Mouse (Mus musculus) spleen, postnatal 36 days (tissue): ENCODE measurements around the gene Cav3.

Experiments used
- DNase-seq, 2 experiments: peaks; one replicate each; pipeline ENCODE4 v3.0.0; 2022; ENCODE audit warnings: low spot score in 2 of 2, mixed read lengths in 1 of 2

Cav3 gene

DNA sequence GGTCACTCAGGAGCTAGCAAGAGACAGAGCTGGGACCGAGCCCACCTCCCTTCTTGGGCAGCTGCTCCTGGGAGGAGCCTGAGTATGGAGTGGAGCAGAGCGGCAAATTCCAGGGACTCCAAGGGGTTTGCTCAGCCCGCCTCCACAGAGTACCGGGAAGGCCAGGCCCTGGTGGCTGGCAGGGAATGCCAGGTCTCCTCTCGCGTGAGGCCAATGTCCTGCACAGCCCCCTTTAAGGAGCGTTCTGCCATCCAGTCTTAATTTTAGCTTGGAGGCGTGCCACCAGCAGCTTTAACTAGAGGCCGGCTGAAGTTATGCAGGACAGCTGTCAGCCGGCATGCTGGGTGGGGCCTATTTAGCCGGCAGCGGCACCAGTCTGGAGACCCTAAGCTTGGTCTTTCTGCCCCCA lies at the start of gene Cav3:
Gene Cav3, plus strand, starts transcription at position 165 of the 409 bp plus-strand sequence.
- DNase-seq: no peak

DNA sequence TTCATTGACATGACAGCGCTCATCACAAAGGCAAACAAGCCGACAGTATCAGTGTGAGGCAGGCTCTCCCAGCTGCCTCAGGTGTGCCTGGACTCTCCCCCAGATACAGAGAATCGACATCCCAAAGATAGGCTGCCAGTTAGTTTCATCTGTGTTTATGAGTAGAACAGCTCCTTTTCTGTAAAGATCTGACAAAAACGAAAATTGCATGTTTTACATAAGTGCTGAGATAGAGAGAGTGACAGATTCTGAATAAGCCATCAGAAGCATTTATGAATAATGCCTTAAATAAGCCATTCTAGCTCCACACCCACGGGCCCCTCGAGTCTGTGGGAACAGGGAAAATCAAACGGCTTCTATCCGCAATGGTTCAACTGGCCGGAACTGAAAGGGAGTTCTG lies 40.0 kb upstream of the Cav3 start:
- no peak for DNase-seq

DNA sequence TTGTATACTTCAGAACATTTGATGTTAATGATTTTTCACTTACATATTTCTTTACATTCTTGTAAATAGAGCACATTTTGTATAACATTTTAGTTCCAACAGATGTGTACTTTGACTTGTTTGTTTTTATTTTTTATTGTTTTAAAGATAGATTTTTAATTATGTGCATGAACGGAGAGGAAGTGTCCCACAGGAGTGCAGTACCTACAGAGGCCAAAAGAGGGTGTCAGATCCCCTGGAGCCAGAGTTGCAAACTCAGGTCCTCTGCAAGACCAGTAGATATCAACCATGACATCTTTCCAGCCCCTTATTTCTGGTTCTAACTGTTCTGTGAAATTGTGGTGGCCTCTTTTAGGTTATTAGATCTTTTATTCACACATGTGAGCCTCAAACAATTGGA lies 38.4 kb upstream of the Cav3 start:
- DNase-seq: no peak

DNA sequence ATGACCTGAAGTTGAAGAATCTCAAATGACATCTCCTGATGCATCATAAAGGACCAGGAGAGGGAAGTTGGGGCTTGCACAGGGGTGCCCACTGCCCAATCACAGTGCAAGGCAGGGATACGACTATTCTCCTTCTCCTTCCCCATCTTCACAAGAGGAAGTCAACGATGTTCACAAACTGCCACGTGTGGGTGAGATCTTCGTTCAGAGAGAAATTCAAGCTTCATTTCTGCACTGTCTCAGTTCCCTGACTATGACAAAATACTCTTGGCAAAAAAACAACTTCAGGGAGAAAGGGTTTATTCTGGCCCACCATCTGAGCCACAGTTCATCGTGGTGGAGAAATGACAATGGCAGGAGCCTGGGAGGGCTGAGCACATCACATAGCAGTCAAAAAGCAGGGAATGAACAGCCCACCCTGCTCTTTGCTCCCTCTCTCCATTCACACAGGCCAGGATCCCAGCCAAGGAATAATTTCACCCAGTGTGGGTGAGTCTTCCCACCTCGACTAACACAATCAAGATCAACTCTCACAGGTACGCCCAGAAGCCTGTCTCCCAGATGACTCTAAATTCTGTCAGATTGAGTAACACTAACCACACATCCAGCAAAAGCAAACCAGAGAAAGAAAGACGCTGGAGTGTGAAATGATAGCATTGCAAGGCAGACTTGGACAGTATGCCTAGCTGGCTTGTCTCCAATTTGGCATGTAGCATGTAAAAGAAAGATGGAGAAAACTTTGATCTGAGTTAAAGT lies 35.4 kb upstream of the Cav3 start:
- DNase-seq: no peak

DNA sequence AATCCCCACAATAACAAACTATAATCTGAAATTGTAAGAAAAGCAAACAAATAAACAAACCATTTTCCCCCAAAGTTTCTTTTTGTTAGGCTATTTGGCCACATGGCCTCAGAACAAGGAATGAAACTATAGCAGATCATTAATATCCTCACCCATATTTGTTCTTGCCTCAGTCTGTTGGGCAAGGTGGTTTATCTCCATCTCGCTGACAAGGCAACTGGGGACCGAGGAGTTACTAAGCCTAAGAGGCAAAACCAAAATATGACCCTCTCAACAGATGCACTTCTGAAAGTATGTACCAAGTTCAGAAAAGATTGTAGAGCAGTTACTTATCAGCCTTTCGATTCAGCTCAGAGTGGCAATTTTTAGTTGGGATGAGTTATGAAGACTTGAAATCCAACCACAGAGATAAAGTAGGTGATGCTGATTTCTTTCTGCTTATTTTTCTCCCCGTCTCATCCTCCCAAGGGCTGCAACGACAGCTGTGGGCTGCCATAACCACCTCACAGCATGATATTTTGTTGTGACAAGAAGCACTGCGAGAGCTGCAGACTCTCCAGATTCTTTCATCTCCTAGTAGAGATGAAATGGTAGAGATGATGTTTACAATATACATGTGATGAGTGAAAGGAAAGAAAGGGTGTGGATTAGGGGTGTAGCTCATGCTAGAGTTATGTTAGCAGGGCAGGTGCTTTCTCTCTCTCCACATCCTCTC lies 33.1 kb upstream of the Cav3 start:
- DNase-seq: no peak

DNA sequence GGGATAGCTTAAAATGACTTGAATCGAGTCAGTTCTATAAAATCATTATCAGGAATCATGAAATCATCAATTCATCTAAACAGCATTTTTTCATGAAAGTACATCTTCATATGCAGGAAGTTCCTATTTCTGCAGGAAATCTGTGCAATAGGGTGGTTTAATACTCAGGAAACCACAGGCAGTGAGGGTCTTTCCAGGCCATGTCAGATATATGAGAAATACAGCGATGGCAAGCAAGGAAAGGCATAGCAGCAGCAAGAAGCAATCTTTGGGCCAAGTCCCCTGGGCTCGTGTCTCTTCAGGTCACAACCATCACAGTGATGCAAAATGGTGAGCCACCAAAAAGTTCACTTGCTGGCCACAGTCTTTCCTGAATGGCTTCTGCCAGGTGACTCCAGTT lies 13.6 kb upstream of the Cav3 start:
- DNase-seq: no peak

DNA sequence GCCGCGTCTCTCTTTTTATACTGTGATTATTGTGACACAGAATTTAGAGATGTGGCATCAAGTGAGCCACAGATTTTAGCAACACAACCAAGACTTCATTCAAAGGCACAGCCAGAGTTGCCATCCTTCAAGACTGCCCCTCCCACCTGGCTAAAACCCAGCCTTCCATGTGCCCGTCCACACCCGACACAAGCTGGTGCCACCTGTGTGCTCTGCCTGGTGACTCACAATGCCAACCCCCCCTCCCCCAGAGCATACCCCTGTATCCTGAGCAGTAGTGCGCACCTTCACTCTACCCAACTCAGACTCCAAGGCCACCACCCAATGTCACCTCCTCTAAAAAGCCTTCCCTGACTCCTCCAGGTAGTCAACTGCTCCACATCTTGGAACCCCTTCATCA lies 2.2 kb downstream of the Cav3 start:
- DNase-seq: no peak

DNA sequence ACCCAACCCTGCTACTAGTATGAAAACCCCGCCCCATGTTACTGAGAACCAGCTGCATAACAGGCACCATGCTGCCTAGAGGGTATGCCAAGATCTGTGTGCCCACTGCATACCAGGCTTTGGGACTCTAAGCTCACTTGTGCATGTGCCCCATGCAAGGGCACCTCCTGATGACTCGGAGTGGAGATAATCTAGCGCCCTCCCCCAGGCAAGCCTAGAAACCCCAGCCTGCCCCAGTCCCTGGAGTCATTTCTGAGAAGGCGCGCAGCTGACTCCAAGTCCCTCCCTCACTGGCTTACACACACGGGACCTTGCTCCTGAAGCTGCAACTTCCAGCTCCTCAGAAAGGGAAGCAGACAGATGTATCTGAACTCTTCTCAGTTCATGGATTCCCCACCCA lies 4.0 kb downstream of the Cav3 start:
- DNase-seq: no peak

DNA sequence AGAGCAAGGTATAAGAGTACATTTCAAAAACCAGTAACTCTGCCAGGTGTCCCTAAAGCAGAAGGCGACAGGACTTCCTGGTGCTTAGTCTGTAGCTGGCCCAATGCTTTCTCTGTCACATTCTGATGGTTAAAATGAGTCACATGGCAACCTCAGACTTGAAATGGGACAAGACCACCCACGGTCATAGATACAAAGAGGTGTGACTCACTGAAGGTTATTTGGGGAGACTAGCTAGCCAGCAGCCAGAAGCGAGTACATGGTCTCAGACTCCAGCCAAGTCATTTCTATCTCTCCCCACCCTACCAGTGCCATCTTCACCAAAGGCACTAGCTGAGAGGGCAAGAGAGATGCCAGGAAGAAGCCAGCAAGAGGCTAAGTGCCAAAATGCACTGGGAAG lies 6.1 kb downstream of the Cav3 start:
- no peak for DNase-seq

DNA sequence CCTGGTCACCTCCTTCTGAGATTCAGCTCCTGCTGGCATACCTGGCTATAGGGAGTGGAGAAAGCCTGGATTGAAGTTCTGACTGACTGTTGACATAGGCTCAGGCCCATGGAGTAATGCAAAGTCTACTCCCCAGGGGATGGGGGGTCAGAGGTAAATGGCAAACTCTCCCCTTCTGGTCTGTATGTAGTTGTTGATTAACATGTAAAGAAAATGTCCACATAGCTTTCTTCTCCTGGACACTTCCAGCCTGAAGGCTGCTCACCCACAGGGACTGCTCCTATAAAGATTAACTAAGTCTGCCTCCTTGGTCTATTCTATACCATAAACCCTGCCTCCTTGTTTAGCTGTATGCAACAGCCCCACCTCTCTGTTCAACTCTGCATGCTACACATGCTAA lies 6.7 kb downstream of the Cav3 start:
- DNase-seq: no peak

DNA sequence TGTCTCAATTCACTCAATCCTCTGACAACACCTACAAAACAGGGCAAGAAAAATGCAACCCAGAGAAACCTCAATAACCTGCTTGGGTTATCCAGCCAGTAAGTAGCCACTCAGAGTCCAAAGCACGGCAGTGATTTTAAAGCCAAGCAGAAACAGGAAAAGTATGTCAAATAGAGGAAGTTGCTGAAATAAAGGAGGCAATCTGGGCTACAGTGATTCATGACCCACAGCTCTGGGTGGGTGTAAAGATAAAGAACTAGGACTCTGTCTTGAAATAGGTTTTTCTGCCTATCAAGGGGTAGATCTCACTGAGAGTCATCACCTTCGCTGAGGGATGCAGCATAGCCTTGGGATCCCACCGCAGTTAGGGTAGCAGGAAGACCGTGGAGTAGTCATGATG lies 12.3 kb downstream of the Cav3 start:
- DNase-seq: no peak

DNA sequence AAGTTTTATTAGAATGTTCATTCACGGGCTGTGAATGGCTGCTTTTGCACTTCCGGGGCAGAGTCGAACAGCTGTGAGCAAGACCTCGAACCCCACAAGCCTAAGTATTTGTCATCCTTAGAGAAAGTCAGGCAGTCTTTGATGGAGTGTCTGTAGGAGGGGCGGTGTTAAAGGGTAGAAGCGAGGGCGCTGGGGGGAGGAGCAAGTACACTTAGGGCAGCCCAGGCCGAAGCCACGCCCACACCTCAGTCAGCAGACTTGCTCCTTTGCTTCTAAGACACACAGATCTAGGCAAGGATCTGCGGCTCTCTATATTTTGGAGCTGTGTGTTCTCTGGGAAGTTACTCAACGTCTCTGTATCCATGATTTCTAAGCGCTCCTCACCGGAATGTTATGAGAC lies 20.6 kb downstream of the Cav3 start:
- DNase-seq: no peak

DNA sequence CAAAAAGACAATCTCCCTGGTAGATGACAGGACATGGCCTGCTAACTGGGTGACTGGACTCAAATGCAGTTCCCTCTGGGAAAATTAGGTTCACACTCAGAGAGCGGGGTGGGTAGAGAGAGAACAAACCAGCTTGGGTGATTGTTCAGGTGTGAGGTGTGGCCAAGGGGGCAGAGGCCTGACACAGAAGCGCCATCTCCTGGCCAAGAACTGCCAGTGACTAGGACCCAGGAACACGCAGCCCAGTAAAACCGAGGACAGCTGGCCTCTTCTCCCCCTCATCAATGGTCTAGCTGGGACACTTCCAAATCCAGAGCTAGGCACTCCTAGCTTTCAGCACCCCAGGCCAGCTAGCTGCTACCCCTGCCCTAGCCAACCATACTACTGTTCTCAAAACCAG lies 25.0 kb downstream of the Cav3 start:
- DNase-seq: no peak

DNA sequence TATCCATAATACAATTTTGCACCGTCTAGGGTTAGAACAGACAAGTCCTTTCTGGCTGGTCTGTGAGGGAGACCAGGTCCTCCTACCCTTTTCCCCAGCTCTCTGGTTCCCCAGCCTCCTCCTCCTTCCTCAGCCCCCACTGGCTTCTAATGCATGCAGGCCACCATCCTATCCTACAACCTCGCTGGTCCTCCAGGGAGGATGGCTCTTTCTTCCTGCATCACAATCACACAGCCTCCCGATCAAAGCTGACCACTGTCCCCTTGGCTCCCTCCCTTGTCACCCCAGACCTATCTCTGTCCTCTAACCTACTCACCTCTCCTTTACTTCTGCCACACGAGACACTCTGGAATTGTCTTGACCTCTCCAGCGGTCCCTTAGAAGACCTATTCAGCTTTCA lies 28.7 kb downstream of the Cav3 start:
- DNase-seq: no peak

DNA sequence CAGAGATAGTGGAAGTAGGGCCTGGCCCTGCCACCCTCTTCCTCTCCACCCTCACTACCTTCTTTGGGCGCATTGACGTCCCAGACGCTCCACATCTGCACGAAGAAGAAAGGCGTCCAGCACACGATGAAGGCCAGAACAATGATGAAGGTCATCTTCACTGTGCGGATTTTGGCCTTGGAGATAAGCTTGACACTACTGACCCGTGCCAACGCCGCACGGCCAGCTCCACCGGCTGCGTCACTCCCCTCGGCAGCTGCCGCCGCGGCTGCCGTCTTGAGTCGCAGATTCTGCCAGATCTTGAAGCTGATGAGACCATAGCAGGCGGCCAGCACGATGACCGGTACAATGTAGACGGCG lies 29.5 kb downstream of the Cav3 start:
- DNase-seq: no peak

DNA sequence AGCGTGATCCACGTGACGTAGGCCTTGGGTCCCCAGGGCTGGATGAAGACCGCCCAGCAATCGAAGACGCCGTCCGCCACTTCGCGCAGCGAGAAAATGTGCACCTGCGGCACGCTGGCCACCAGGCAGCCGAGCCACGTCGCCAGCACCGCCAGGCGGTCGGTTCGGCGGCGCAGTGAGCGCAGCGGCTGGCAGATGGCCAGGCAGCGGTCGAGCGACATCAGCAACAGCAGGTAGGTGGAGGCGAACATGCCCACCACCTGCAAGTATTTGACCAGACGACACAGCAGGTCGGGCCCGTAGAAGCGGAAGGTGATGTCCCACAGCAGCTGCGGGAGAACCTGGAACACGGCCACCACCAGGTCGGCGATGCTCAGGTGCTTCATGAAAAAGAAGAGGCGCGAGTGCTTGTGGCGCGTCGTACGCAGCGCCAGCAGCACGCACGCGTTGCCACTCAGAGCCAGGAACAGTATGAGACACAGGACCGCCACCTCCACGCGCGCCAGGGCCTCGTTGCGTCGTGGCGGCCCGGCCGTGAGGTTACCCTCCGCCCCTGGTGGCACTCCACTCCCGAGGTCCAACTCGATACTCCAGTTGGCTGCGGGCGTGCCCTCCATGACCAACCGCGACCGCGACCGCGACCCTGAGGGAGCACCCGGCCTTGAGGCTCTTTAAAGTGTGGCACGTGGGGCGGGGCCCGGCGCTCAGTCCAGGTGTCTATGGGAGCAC lies 30.0 kb downstream of the Cav3 start:
- DNase-seq: no peak

DNA sequence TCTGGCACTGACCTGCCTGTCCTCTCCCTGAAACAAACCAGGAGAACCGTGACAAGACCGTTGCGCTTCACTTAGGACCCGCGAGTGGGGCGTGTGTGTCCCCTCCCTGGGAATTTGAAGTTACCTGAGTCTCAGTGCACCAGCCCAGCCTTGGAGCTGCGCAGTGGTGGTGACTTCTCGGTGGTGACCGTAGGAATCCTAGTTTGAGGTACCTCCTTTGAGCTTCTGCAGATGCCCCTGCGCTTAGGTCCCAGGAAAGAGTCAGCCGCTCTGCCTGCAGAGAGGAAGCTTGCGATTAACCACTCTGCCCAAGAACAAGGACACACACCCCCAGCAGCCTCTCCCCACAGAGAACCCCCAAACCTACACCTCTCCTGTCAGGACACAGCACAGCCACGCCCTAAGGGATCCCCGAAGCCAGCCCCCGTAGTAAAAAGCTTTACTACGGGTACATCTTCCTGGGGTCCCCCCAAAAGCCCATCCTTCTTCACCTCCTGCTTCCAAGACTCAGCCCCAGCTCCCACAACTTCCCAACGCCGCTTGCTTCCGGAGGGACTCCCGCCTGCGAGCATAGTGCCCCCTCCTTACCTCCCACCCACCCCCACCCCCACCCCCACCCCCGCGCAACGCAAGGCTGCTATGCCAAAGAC lies 30.7 kb downstream of the Cav3 start, which contains the start of gene Oxtr:
Gene Oxtr, minus strand, starts transcription at position 34 of the 650 bp plus-strand sequence.
- no peak for DNase-seq

DNA sequence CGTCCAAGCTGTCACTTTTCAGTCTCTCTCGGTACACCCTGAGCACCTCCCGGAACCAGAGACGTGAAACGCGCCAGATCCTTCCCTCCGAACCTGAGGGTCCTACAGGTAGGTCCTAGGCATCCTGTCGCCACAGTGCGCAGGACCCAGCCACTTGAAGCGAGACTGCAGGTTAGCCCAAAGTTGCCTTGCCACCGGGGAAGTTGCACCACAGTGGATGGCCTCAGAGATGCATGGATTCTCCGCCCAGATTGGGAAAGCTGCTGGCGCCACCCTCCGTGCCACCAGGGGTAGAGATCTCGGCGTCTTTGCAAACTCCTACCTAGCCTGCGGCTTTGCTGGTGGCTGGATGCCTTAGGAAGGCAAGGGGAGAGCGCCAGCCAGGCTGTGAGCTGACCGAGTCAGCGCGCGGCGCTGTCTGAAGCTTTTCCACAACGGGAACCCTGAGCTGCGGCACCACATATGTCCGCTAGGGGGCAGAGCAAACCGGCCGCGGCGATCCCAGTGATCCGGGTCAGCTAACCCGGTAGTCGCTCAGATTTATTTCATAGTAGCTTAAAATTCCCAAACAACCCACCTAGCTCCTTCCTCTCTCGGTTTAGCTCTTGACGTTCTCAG lies 31.4 kb downstream of the Cav3 start:
- DNase-seq: peak in 1 of 2 experiments; percentile 12

DNA sequence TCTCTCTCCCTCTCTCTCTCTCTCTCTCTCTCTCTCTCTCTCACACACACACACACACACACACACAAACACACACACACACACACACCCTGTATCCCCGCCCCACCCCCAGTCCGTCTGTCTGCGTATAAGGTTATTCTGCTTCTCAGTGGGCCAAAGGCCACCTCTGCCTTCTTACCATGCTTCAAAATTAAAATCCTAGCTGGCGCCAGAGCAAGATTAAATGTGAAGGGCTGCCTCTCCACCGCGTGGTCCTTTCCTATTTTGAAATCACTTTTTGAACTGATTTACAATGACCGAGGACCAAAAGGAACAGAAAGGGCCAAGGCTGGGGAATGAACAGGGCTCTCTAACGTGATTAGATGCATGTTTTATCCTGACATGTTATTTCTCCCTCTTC lies 32.2 kb downstream of the Cav3 start:
- no peak for DNase-seq

DNA sequence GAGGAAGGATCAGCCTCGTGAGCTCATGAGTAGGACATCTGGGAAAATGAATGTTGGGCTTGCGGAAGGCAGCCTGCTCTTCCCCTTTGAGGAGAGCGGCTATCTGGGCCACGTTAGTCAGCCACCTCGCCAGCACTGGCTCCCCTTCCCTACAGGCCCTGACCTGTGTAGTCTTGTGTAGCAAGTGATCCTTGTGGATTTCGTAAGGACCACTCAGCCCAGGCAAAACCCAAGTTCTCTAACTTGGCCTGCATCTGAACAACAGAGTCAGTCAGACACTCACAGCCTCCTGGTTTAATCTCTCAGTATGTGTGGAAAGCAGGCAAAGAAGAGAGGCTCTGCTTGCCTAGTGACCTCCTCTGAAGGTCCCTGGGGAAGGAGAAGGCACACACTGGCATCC lies 33.4 kb downstream of the Cav3 start:
- DNase-seq: no peak

DNA sequence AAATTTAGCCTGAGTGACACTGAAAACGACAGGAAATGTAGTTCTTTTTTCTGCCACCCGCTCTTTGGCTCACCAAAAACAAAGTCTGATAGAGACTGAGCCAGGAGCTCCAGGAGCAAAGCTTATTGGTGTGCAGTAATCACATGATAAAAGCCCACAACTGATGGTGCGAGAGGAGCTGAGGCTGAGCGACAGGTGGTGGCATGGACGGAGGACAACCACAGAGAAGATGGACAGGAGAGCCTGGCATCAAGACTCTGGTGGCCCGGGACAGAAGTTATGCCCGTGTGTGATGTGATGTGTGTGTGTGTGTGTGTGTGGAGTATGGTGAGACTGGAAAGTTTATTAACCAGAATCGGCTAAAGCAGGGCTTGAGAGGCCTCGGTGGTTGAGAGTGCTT lies 34.1 kb downstream of the Cav3 start:
- no peak for DNase-seq

DNA sequence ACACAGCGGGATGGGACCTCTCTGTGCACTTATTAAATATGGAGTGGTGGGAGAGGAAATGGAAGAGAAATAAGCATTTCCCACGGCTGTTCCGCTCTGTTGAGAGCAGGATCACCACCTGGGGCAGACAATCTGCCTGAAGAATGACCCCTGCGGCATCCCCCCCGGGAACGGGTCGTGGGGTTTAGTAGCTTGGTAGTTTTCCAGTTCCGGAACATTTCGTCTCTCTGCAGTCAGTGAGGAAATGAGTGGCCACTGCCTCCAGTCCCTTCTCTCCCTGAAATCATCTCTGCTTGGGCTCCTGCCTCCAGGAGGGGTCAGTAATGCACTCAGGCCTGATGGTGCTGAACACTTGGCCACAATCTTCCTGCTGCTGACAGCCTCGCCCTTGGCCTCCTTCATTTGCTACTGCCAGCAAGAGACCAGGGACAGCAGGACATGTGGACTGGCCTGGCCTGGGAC lies 35.3 kb downstream of the Cav3 start:
- DNase-seq: no peak
